Mouse (Mus musculus): ENCODE data around the gene Nppb. TPM values are rescaled to one million over a fixed set of nuclear protein-coding genes. Genes with fewer than 3 reads are reported as not detected.
A peak's percentile ranks its signal among the peaks of the same experiment; 100 is the strongest.

The Nppb gene
- polyA plus RNA-seq, 1 experiment from 2014 or later = 234 TPM

GRCm38 (mm10) chr4:147977726-147978125 is 7.9 kb upstream of the Nppb start:
- H3K9me3 ChIP-seq (ENCODE audit: control insufficient read depth, low read length) = no peaks in the 10 kb centered on the region

GRCm38 (mm10) chr4:147978391-147978790 is 7.2 kb upstream of the Nppb start:
- WGBS = 81% methylated on average over 6 of the region's 6 CpGs
- no peak for ATAC-seq (ENCODE audit: insufficient number of reproducible peaks, insufficient read depth, low FRiP score, low read depth)
- no peaks in the 10 kb centered on the region for H3K36me3 ChIP-seq (ENCODE audit: control insufficient read depth, insufficient read depth, low read length)
- H3K27me3 ChIP-seq (ENCODE audit: control insufficient read depth, insufficient read depth, low read length) = peaks cover 3% of the 10 kb centered on the region
- H3K9ac ChIP-seq (ENCODE audit: low read length) = no peak overlapping the region
- H3K4me3 ChIP-seq (ENCODE audit: control insufficient read depth in 1 of 2, insufficient read depth in 1 of 2, low read depth in 1 of 2, low read length in 2 of 2) = no peak overlapping the region
- no peaks in the 10 kb centered on the region for H3K9me3 ChIP-seq (ENCODE audit: control insufficient read depth, low read length)
- no peak overlapping the region for H3K4me2 ChIP-seq (ENCODE audit: low read length)
- H3K4me1 ChIP-seq (ENCODE audit: control insufficient read depth in 2 of 2, insufficient read depth in 2 of 2, low read length in 2 of 2) = no peaks in the 10 kb centered on the region
- H3K27ac ChIP-seq (replicated peaks in 1 of 2; ENCODE audit: control insufficient read depth in 1 of 2, insufficient read depth in 1 of 2, low read depth in 2 of 2, low read length in 2 of 2) = no peak overlapping the region

More at GRCm38 (mm10) chr4:147977726-147978125, 7.9 kb upstream of the Nppb start:
- H3K9ac ChIP-seq (ENCODE audit: low read length) = no peak overlapping the region
- WGBS = 78% methylated on average over 4 of the region's 4 CpGs
- no peak overlapping the region for H3K4me3 ChIP-seq (ENCODE audit: control insufficient read depth in 1 of 2, insufficient read depth in 1 of 2, low read depth in 1 of 2, low read length in 2 of 2)
- no peak overlapping the region for H3K27ac ChIP-seq (replicated peaks in 1 of 2; ENCODE audit: control insufficient read depth in 1 of 2, insufficient read depth in 1 of 2, low read depth in 2 of 2, low read length in 2 of 2)
- no peaks in the 10 kb centered on the region for H3K4me1 ChIP-seq (ENCODE audit: control insufficient read depth in 2 of 2, insufficient read depth in 2 of 2, low read length in 2 of 2)
- no peaks in the 10 kb centered on the region for H3K36me3 ChIP-seq (ENCODE audit: control insufficient read depth, insufficient read depth, low read length)
- ATAC-seq (ENCODE audit: insufficient number of reproducible peaks, insufficient read depth, low FRiP score, low read depth) = no peak
- no peak overlapping the region for H3K4me2 ChIP-seq (ENCODE audit: low read length)
- H3K27me3 ChIP-seq (ENCODE audit: control insufficient read depth, insufficient read depth, low read length) = peaks cover 3% of the 10 kb centered on the region

GRCm38 (mm10) chr4:147979441-147979860 is 6.1 kb upstream of the Nppb start:
- Histone ChIP-seq H3K4me1 (ENCODE audit: control insufficient read depth in 2 of 2, insufficient read depth in 2 of 2, low read length in 2 of 2) (no peaks in the 10 kb centered on the region), H3K27me3 (ENCODE audit: control insufficient read depth, insufficient read depth, low read length) (peaks cover 3% of the 10 kb centered on the region), H3K27ac (replicated peaks in 1 of 2; ENCODE audit: control insufficient read depth in 1 of 2, insufficient read depth in 1 of 2, low read depth in 2 of 2, low read length in 2 of 2) (no peak overlapping the region), H3K36me3 (ENCODE audit: control insufficient read depth, insufficient read depth, low read length) (no peaks in the 10 kb centered on the region), H3K4me3 (ENCODE audit: control insufficient read depth in 1 of 2, insufficient read depth in 1 of 2, low read depth in 1 of 2, low read length in 2 of 2) (no peak overlapping the region), H3K4me2 (ENCODE audit: low read length) (no peak overlapping the region), H3K9ac (ENCODE audit: low read length) (no peak overlapping the region), H3K9me3 (ENCODE audit: control insufficient read depth, low read length) (no peaks in the 10 kb centered on the region)
- WGBS = 41% methylated on average over 7 of the region's 7 CpGs
- ATAC-seq (ENCODE audit: insufficient number of reproducible peaks, insufficient read depth, low FRiP score, low read depth) = peak; percentile 73

- ATAC-seq (ENCODE audit: insufficient number of reproducible peaks, insufficient read depth, low FRiP score, low read depth) = no peak
- 59% methylated on average over 7 of the region's 7 CpGs for WGBS
- Histone ChIP-seq H3K4me1 (ENCODE audit: control insufficient read depth in 2 of 2, insufficient read depth in 2 of 2, low read length in 2 of 2) (no peaks in the 10 kb centered on the region), H3K9ac (ENCODE audit: low read length) (no peak overlapping the region), H3K9me3 (ENCODE audit: control insufficient read depth, low read length) (no peaks in the 10 kb centered on the region), H3K27me3 (ENCODE audit: control insufficient read depth, insufficient read depth, low read length) (no peaks in the 10 kb centered on the region), H3K4me2 (ENCODE audit: low read length) (no peak overlapping the region), H3K4me3 (ENCODE audit: control insufficient read depth in 1 of 2, insufficient read depth in 1 of 2, low read depth in 1 of 2, low read length in 2 of 2) (no peak overlapping the region), H3K36me3 (ENCODE audit: control insufficient read depth, insufficient read depth, low read length) (no peaks in the 10 kb centered on the region), H3K27ac (replicated peaks in 1 of 2; ENCODE audit: control insufficient read depth in 1 of 2, insufficient read depth in 1 of 2, low read depth in 2 of 2, low read length in 2 of 2) (no peak overlapping the region)
These were observed 8.0 kb downstream of the Nppb start for GRCm38 (mm10) chr4:147993571-147994095.

GRCm38 (mm10) chr4:147995311-147995710 is 9.7 kb downstream of the Nppb start:
- H3K4me2 ChIP-seq (ENCODE audit: low read length) = no peak overlapping the region
- no peaks in the 10 kb centered on the region for H3K9me3 ChIP-seq (ENCODE audit: control insufficient read depth, low read length)
- 77% methylated on average over 3 of the region's 3 CpGs for WGBS
- peaks cover 13 to 14% of the 10 kb centered on the region in 2 experiments for H3K4me1 ChIP-seq (ENCODE audit: control insufficient read depth in 2 of 2, insufficient read depth in 2 of 2, low read length in 2 of 2)
- no peak overlapping the region for H3K9ac ChIP-seq (ENCODE audit: low read length)
- no peak for ATAC-seq (ENCODE audit: insufficient number of reproducible peaks, insufficient read depth, low FRiP score, low read depth)
- no peaks in the 10 kb centered on the region for H3K36me3 ChIP-seq (ENCODE audit: control insufficient read depth, insufficient read depth, low read length)
- no peaks in the 10 kb centered on the region for H3K27me3 ChIP-seq (ENCODE audit: control insufficient read depth, insufficient read depth, low read length)
- H3K27ac ChIP-seq (replicated peaks in 1 of 2; ENCODE audit: control insufficient read depth in 1 of 2, insufficient read depth in 1 of 2, low read depth in 2 of 2, low read length in 2 of 2) = no peak overlapping the region
- no peak overlapping the region for H3K4me3 ChIP-seq (ENCODE audit: control insufficient read depth in 1 of 2, insufficient read depth in 1 of 2, low read depth in 1 of 2, low read length in 2 of 2)

- H3K4me3 ChIP-seq (ENCODE audit: control insufficient read depth in 1 of 2, insufficient read depth in 1 of 2, low read depth in 1 of 2, low read length in 2 of 2) = peak within 1 kb of the TSS; percentile 10 to 27; a peak in 3 of 4 replicates
- peak; percentile 66 for ATAC-seq (ENCODE audit: insufficient number of reproducible peaks, insufficient read depth, low FRiP score, low read depth)
- H3K27ac ChIP-seq (replicated peaks in 1 of 2; ENCODE audit: control insufficient read depth in 1 of 2, insufficient read depth in 1 of 2, low read depth in 2 of 2, low read length in 2 of 2) = peak within 1 kb of the TSS; percentile 47 to 53
- H3K36me3 ChIP-seq (ENCODE audit: control insufficient read depth, insufficient read depth, low read length) = peaks cover 11% of the 10 kb centered on the region
- 12% methylated on average over 12 of the region's 12 CpGs for WGBS
- no peaks in the 10 kb centered on the region for H3K9me3 ChIP-seq (ENCODE audit: control insufficient read depth, low read length)
- H3K4me1 ChIP-seq (ENCODE audit: control insufficient read depth in 2 of 2, insufficient read depth in 2 of 2, low read length in 2 of 2) = peaks cover 16% of the 10 kb centered on the region in 2 experiments
- peak within 1 kb of the TSS; percentile 35; the same call in 1 of the 2 replicates for H3K9ac ChIP-seq (ENCODE audit: low read length)
- no peaks in the 10 kb centered on the region for H3K27me3 ChIP-seq (ENCODE audit: control insufficient read depth, insufficient read depth, low read length)
- H3K4me2 ChIP-seq (ENCODE audit: low read length) = peak within 1 kb of the TSS; percentile 32
These were observed 14.7 kb downstream of the Nppb start, which contains the start of gene Nppa for GRCm38 (mm10) chr4:148000202-148000772. Gene Nppa (plus strand): TSS chr4:148000722.

- no peaks in the 10 kb centered on the region for H3K27me3 ChIP-seq (ENCODE audit: control insufficient read depth, insufficient read depth, low read length)
- peak overlapping the region; percentile 14 to 27; a peak in 3 of 4 replicates for H3K4me3 ChIP-seq (ENCODE audit: control insufficient read depth in 1 of 2, insufficient read depth in 1 of 2, low read depth in 1 of 2, low read length in 2 of 2)
- H3K9ac ChIP-seq (ENCODE audit: low read length) = peak overlapping the region; percentile 35; the same call in 1 of the 2 replicates
- peaks cover 20% of the 10 kb centered on the region for H3K36me3 ChIP-seq (ENCODE audit: control insufficient read depth, insufficient read depth, low read length)
- peaks cover 16% of the 10 kb centered on the region in 2 experiments for H3K4me1 ChIP-seq (ENCODE audit: control insufficient read depth in 2 of 2, insufficient read depth in 2 of 2, low read length in 2 of 2)
- H3K9me3 ChIP-seq (ENCODE audit: control insufficient read depth, low read length) = no peaks in the 10 kb centered on the region
- H3K4me2 ChIP-seq (ENCODE audit: low read length) = peak overlapping the region; percentile 32
- ATAC-seq (ENCODE audit: insufficient number of reproducible peaks, insufficient read depth, low FRiP score, low read depth) = no peak
- WGBS = 74% methylated on average over 17 of the region's 17 CpGs
- peak overlapping the region; percentile 33 to 47; a peak in 3 of 4 replicates for H3K27ac ChIP-seq (replicated peaks in 1 of 2; ENCODE audit: control insufficient read depth in 1 of 2, insufficient read depth in 1 of 2, low read depth in 2 of 2, low read length in 2 of 2)
These were observed 15.6 kb downstream of the Nppb start for GRCm38 (mm10) chr4:148001013-148001789.
